Mouse (Mus musculus): Measurements from ENCODE around the gene Etfdh. TPM values are rescaled to one million over a fixed set of nuclear protein-coding genes. Genes with fewer than 3 reads are reported as not detected.

Gene Etfdh
- total RNA-seq (2015; ENCODE audit: low replicate concordance): 35.0 and 44.0 TPM in 2 replicates
- total RNA-seq (2017; ENCODE audit: low replicate concordance): 31.8 and 39.0 TPM in 2 replicates

- peak; percentile 66 for ATAC-seq (replicated peaks; ENCODE audit: low FRiP score, poor library complexity, severe bottlenecking)
Measured at GRCm38 (mm10) chr3:79629416-79629730, at the start of gene Etfdh. TSS of gene Etfdh (minus strand) at chr3:79629500.

GRCm38 (mm10) chr3:79676411-79676810 is 47.1 kb upstream of the Etfdh start:
- no peak for ATAC-seq (replicated peaks; ENCODE audit: low FRiP score, poor library complexity, severe bottlenecking)

- no peak for ATAC-seq (replicated peaks; ENCODE audit: low FRiP score, poor library complexity, severe bottlenecking)
Measured at GRCm38 (mm10) chr3:79674641-79675040, 45.3 kb upstream of the Etfdh start.

- ATAC-seq (replicated peaks; ENCODE audit: low FRiP score, poor library complexity, severe bottlenecking): no peak
Measured at GRCm38 (mm10) chr3:79673082-79673481, 43.8 kb upstream of the Etfdh start.

- no peak for ATAC-seq (replicated peaks; ENCODE audit: low FRiP score, poor library complexity, severe bottlenecking)
Measured at GRCm38 (mm10) chr3:79672188-79672587, 42.9 kb upstream of the Etfdh start.

DNA sequence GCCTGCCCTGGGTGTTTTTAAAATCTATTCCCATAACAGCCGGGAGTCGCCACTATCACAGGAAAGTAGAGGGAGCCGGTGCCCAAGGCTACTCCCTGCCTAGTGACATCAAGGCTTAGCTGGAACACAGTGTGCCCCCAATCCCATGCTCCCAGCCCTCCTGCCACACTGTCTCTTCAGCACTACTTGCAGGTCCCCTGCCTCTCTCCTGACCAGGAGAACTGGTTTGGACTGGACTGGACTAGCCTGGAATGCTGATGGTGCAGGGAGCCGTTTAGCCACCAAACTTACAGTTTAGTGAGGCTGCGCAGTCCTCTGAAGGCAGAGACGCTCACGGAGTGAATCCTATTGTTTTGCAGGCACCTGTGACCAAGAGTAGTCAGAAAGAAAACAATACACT is 41.3 kb upstream of the Etfdh start:
- no peak for ATAC-seq (replicated peaks; ENCODE audit: low FRiP score, poor library complexity, severe bottlenecking)

GRCm38 (mm10) chr3:79664787-79665408 is 35.6 kb upstream of the Etfdh start:
- ATAC-seq (replicated peaks; ENCODE audit: low FRiP score, poor library complexity, severe bottlenecking): peak; percentile 49; the same call in 1 of the 2 replicates

DNA sequence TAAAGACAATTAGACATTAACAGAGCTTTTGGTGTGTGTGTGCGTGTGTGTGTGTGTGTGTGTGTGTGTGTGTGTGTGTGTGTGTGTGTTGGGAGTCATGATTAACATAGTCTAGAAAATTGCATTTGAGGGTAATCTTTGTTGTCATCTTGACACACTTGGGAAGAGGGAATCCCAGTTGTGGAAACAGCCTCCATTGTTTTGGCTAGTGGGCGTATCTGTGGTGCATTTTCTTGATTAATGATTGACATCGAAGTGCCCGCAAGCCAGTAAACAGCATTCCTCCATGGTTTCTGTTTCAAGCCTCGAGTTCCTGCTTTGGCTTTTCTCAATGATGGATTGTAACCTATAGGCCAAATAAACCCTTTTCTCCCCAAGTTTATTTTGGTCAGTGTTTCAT is 27.4 kb upstream of the Etfdh start:
- no peak for ATAC-seq (replicated peaks; ENCODE audit: low FRiP score, poor library complexity, severe bottlenecking)

DNA sequence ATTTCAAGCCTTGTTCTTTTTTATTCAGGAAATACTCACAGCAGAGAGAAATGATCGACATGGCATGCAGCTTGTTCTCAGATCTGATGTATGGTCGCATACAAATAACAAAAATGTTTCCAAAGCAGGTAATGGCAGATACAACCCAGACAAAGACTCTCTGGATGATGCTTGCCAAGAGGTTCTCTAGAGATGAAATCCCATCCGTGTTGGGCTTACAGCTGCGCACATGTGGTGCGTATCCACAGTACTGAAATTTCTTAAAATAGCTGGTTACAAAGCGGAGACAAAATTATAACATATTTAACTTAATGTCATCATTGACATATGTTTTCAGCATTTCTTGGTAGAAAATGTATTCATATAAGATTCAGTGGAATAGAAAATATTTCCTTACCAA is 22.8 kb upstream of the Etfdh start:
- ATAC-seq (replicated peaks; ENCODE audit: low FRiP score, poor library complexity, severe bottlenecking): no peak

- ATAC-seq (replicated peaks; ENCODE audit: low FRiP score, poor library complexity, severe bottlenecking): peak; percentile 91
Measured at GRCm38 (mm10) chr3:79628561-79629415, 512 bp downstream of the Etfdh start, which contains the start of gene 4930579G24Rik. TSS of gene 4930579G24Rik (plus strand) at chr3:79629079.

- ATAC-seq (replicated peaks; ENCODE audit: low FRiP score, poor library complexity, severe bottlenecking): peak; percentile 40
Measured at GRCm38 (mm10) chr3:79628182-79628560, 1.1 kb downstream of the Etfdh start.

- ATAC-seq (replicated peaks; ENCODE audit: low FRiP score, poor library complexity, severe bottlenecking): peak; percentile 30; the same call in 1 of the 2 replicates
Measured at GRCm38 (mm10) chr3:79627484-79628181, 1.7 kb downstream of the Etfdh start.

GRCm38 (mm10) chr3:79609886-79610285 is 19.4 kb downstream of the Etfdh start:
- no peak for ATAC-seq (replicated peaks; ENCODE audit: low FRiP score, poor library complexity, severe bottlenecking)

GRCm38 (mm10) chr3:79595468-79595867 is 33.8 kb downstream of the Etfdh start:
- no peak for ATAC-seq (replicated peaks; ENCODE audit: low FRiP score, poor library complexity, severe bottlenecking)

- ATAC-seq (replicated peaks; ENCODE audit: low FRiP score, poor library complexity, severe bottlenecking): no peak
Measured at GRCm38 (mm10) chr3:79591793-79592471, 37.4 kb downstream of the Etfdh start.

DNA sequence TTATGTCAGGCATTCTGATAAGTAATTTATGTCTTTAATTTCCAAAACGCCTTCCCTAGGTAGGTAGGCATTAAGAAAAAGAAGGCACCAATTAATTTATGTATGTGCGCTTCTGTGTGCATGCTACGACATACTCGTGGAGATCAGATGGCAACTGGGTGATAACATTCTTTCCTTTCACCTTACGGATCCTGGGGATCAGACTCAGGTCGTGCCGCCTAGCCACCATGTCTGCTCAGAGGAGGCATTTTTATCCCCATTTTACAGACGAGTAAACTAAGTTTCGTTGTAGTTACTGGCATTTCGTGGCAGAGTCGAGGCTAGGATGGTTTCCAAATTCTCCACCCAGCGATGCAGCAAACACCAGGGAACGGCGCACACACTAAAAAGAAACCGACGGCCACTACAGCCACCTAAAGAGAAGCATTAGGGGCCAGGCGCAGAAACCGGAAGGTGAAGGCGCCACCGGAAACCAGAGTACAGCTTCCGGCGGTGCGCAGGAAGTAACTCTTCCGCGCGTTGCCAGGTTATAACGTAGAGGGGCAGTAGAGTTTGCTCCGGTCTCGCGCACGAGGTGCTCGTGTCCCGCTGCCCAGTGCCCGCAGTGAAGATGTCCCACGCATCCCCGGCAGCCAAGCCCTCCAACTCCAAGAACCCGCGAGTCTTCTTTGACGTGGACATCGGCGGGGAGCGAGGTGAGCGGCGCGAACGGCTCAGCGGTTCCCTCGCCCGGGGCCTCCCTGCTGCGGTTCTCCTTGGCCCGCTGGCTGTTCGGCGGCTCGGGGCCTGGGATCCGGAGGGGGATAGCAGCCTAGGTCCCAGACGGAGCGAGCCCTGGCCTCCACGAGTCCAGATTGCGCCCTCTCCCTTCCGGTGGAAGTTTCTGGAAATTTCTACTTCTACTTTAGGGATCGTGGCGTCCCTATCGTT is 38.2 kb downstream of the Etfdh start, which contains the start of gene Ppid:
TSS of gene Ppid (plus strand) at position 480 of the 930 bp plus-strand sequence.
- ATAC-seq (replicated peaks; ENCODE audit: low FRiP score, poor library complexity, severe bottlenecking): peak; percentile 95

DNA sequence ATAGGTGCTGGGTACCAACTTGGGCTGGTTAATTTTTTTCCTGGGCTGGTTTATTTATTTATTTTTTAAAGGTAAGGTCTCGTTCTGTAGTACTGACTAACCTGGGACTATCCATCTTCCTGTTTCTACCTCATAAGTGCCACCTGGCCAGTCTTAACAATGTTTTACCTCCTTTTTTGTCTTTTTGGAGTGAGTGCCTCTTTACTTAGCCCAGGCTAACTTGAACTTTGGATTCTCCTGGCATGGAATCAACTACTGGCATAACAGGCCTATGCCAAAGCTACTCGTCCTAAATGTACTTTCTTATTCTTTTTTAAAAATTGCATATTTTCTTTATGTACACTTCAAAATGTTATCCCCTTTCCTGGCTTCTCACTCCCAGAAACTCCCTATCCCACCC is 39.6 kb downstream of the Etfdh start:
- no peak for ATAC-seq (replicated peaks; ENCODE audit: low FRiP score, poor library complexity, severe bottlenecking)

DNA sequence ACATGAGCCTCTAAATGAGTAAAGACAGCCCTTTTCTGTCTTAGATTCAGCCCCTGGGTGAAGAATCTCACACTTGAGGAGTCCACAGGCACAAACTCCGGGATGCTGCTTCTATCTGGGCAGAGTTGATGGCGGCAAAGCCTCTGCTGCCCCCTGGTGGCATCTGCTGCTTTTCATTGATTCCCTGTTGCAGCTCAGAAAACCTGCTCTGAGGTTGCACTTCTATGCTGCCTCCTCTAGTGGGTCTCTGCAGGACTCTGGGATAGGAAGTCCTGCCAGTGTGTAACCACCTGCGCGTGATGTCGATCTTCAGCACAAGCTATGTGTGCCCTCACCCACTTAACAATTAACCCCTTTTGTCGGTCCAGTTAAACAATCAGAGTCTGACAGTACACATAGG is 42.5 kb downstream of the Etfdh start:
- ATAC-seq (replicated peaks; ENCODE audit: low FRiP score, poor library complexity, severe bottlenecking): peak; percentile 81
